Mouse (Mus musculus): ENCODE data around the gene Syce2. TPM values are rescaled to one million over a fixed set of nuclear protein-coding genes. Genes with fewer than 3 reads are reported as not detected.

The Syce2 gene
- polyA plus RNA-seq, 1 experiment from 2014 or later, result 23.0 TPM

DNA sequence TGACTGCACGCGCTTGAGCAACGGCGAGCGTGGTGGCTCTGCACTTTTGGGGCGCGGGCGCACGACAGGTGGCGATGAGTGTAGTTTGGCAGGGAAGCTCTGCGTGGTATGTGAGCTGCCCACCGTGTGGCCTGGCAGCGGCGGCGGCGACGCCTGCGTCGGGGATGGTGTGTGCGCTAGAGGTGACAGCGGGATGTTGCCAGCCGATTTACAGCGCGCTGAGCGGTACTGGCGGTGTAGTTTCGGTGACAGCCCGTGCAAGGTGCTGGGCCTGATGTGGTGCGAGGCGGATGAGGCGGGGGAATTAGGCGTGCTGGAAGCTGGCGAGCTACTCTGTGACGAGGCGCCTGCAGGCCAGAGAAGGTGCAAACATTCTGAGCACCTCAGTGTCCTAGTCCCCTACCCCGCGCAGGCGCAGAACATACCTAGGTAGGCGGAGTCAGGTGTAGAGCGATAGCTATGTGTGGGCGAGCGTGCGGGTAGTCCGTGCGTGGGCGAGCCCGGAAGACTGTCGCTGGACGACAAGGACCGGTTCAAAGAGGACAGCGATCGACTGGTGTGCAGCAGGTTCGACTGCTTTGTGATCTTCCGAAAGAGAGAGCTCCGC lies 41.1 kb downstream of the Syce2 start:
- H3K27ac ChIP-seq, result no peak overlapping the region

DNA sequence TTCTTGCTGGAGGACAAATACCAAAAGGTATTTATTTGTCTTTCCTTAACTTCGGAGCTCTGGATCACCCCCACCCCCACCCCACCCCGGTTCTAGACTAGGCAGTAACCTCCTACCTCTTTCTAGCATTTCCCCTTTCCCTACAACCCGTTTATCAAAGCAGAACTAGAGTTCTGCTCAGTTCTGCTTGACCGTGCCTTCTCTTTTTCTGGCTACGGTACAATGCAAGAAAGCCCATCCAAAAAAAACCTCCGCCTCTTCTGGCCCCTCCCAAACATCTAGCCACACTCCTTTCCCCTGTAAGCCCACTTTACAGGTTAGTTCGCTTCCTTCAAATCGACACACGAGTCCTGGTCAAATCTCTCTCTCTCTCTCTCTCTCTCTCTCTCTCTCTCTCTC lies 41.6 kb downstream of the Syce2 start:
- peak overlapping the region; percentile 27 for H3K9ac ChIP-seq
- no peak overlapping the region for H3K27ac ChIP-seq
- no peaks in the 10 kb centered on the region for H3K36me3 ChIP-seq
- H3K4me3 ChIP-seq, result peak overlapping the region; percentile 49
- 9% methylated on average over 9 of the region's 9 CpGs for WGBS
- H3K9me3 ChIP-seq (replicated peaks), result no peaks in the 10 kb centered on the region
- H3K4me1 ChIP-seq (replicated peaks), result peaks cover 24% of the 10 kb centered on the region
- no peak for ATAC-seq (replicated peaks; ENCODE audit: insufficient number of reproducible peaks, insufficient read depth, low FRiP score, low read depth)
- peaks cover 91% of the 10 kb centered on the region for H3K27me3 ChIP-seq
- peak overlapping the region; percentile 89 for H3K4me2 ChIP-seq

More for the DNA sequence above, 41.1 kb downstream of the Syce2 start:
- Histone ChIP-seq H3K4me1 (replicated peaks) (peaks cover 24% of the 10 kb centered on the region), H3K9ac (peak overlapping the region; percentile 27), H3K9me3 (replicated peaks) (no peaks in the 10 kb centered on the region), H3K27me3 (peaks cover 86% of the 10 kb centered on the region), H3K4me2 (peak overlapping the region; percentile 89), H3K36me3 (no peaks in the 10 kb centered on the region), H3K4me3 (peak overlapping the region; percentile 49)
- ATAC-seq (replicated peaks; ENCODE audit: insufficient number of reproducible peaks, insufficient read depth, low FRiP score, low read depth), result no peak
- WGBS, result under 1% methylated on average over 55 of the region's 55 CpGs

DNA sequence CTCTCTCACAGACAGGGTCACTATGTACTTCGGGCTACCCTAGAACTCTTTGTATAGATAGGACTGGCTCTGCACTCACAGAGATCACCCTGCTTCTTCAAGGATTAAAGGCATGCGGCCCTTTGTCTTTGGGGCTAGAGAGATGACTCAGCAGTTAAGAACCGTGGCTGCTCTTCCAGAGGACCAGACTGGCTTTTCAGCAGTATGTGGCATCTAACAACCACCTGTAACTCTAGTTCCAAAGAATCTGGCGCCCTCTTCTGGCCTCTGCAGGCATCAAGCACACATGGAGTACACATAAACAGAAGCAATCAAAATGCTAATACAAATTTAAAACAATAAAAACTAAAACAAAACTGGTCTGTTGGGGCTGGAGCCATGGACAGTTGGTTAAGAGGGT lies 42.0 kb downstream of the Syce2 start:
- Histone ChIP-seq H3K27me3 (peaks cover 93% of the 10 kb centered on the region), H3K27ac (no peak overlapping the region), H3K9me3 (replicated peaks) (no peaks in the 10 kb centered on the region), H3K4me2 (peak overlapping the region; percentile 89), H3K4me3 (no peak overlapping the region), H3K4me1 (replicated peaks) (peaks cover 19% of the 10 kb centered on the region), H3K9ac (no peak overlapping the region), H3K36me3 (no peaks in the 10 kb centered on the region)
- ATAC-seq (replicated peaks; ENCODE audit: insufficient number of reproducible peaks, insufficient read depth, low FRiP score, low read depth), result no peak
- WGBS, result 30% methylated on average over 4 of the region's 4 CpGs

DNA sequence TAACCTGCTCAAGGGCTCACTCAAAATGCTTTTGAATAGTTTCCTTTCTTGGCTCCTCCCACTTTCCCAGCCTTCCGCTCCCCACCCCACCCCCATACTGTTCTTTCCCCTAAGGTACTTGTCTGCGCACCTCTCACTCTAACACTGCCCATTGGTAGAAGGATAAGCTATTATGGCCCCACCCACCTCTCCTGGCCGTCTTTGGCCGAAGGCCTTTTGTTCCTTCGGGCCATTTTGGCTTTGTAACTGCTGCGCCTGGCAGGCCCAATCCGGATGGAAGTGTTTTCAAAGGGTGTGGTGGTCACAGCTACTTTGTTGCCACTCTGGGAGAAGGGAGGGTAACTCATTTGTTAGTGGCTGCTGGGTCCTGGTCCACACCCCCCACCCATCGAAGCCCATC lies 43.4 kb downstream of the Syce2 start:
- Histone ChIP-seq H3K4me2 (no peak overlapping the region), H3K36me3 (no peaks in the 10 kb centered on the region), H3K27ac (no peak overlapping the region), H3K4me1 (replicated peaks) (peaks cover 17% of the 10 kb centered on the region), H3K9me3 (replicated peaks) (no peaks in the 10 kb centered on the region), H3K4me3 (no peak overlapping the region), H3K27me3 (peaks cover 92% of the 10 kb centered on the region), H3K9ac (no peak overlapping the region)
- 82% methylated on average over 8 of the region's 8 CpGs for WGBS
- no peak for ATAC-seq (replicated peaks; ENCODE audit: insufficient number of reproducible peaks, insufficient read depth, low FRiP score, low read depth)

DNA sequence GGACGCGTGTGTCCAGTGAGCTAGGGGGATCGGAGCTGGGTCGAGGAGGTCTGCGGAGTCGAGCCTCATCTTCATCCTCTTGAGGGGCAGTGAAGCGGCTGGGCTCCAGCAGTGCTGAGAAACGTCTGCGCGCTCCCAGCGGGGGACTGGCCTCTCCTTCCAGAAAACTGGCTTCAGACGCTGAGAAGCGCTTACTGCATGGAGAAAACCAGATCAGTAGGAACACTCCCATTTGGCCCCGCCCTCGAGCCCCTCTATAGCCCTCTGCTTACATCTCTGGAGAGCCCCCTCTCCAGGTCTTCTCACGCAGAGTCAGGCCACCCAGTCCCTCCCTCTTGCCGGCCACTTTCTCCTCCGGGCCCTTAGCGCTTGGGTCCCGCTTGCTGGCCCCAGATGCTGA lies 45.9 kb downstream of the Syce2 start:
- Histone ChIP-seq H3K9me3 (replicated peaks) (no peaks in the 10 kb centered on the region), H3K36me3 (no peaks in the 10 kb centered on the region), H3K4me2 (no peak overlapping the region), H3K27ac (no peak overlapping the region), H3K9ac (no peak overlapping the region), H3K27me3 (peaks cover 79% of the 10 kb centered on the region), H3K4me3 (no peak overlapping the region), H3K4me1 (replicated peaks) (peaks cover 18% of the 10 kb centered on the region)
- no peak for ATAC-seq (replicated peaks; ENCODE audit: insufficient number of reproducible peaks, insufficient read depth, low FRiP score, low read depth)
- 26% methylated on average over 20 of the region's 20 CpGs for WGBS

DNA sequence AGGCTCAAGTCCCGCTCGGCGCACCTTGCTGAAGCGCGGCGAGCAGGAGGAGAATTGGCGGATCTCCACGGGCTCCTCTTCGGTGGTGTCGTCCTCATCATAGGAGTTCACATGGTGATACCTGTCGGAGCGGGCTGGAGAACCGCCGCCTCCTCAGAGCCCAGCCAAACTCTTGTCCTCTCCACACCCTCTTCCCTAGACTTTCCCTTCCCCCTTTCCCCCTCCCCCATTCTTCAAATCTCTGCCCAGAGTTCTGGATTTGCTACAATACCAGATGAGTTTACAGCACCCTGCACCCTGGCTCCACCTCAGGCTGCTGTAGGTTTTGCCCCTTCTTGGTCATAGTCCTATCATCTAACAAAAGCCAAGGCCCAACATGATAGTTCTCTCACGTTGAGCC lies 46.7 kb downstream of the Syce2 start:
- no peak overlapping the region for H3K4me3 ChIP-seq
- peaks cover 76% of the 10 kb centered on the region for H3K27me3 ChIP-seq
- no peaks in the 10 kb centered on the region for H3K36me3 ChIP-seq
- no peak for ATAC-seq (replicated peaks; ENCODE audit: insufficient number of reproducible peaks, insufficient read depth, low FRiP score, low read depth)
- 0 out of 2 replicates have a peak, but pooled peaks cover 10% of the 10 kb centered on the region for H3K4me1 ChIP-seq (replicated peaks)
- no peaks in the 10 kb centered on the region for H3K9me3 ChIP-seq (replicated peaks)
- WGBS, result 86% methylated on average over 15 of the region's 15 CpGs
- H3K4me2 ChIP-seq, result no peak overlapping the region
- no peak overlapping the region for H3K27ac ChIP-seq
- H3K9ac ChIP-seq, result no peak overlapping the region

DNA sequence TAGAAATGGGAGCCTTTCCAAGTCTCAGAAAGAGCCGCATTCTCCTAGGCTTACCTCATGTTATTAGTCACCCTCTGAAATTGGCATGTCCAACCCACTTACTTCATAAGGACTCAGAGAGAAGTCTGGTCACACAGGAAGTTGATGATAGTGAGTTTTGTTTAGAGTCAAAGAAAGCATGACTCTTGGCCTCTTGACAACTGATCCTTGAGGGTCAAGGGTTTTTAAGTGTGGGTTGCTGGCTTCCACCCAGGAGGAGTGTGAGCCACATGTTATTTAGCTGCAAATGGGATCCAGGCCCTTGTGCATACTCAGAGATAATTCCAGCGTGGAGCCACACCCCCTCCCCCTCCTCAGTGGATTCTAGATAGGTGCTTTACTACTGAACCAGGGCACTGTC lies 49.7 kb downstream of the Syce2 start:
- Histone ChIP-seq H3K36me3 (no peaks in the 10 kb centered on the region), H3K9ac (no peak overlapping the region), H3K4me1 (replicated peaks) (0 out of 2 replicates have a peak, but pooled peaks cover 10% of the 10 kb centered on the region), H3K4me3 (no peak overlapping the region), H3K9me3 (replicated peaks) (no peaks in the 10 kb centered on the region), H3K27me3 (peaks cover 69% of the 10 kb centered on the region), H3K4me2 (no peak overlapping the region), H3K27ac (no peak overlapping the region)
- ATAC-seq (replicated peaks; ENCODE audit: insufficient number of reproducible peaks, insufficient read depth, low FRiP score, low read depth), result 0 out of 2 replicates have a peak, but pooled peaks have one; percentile 51
- 32% methylated on average over 2 of the region's 2 CpGs for WGBS

DNA sequence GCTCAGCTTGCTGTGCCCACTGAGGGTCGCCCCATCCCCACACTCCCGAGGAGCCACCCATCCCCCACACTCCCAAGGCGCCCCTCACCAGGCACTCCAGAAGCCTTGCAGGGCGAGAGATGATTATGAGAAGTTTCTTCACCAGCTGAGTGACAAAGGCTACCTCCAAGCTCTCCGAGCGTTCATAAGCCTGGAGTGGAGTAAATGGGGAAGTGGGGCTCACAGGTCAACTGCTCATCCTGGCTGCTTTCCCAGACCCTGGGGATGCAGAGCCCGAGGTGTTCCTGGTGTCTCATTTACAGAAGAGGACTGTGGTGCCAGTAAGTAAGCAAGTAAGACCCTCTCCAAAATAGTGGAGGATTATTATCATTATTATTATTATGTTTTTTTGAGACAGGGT lies 53.6 kb downstream of the Syce2 start:
- no peaks in the 10 kb centered on the region for H3K36me3 ChIP-seq
- H3K27me3 ChIP-seq, result peaks cover 67% of the 10 kb centered on the region
- H3K9ac ChIP-seq, result no peak overlapping the region
- H3K4me2 ChIP-seq, result no peak overlapping the region
- H3K4me3 ChIP-seq, result no peak overlapping the region
- peaks cover 16% of the 10 kb centered on the region; the same call in 1 of the 2 replicates for H3K4me1 ChIP-seq (replicated peaks)
- no peaks in the 10 kb centered on the region for H3K9me3 ChIP-seq (replicated peaks)
- no peak for ATAC-seq (replicated peaks; ENCODE audit: insufficient number of reproducible peaks, insufficient read depth, low FRiP score, low read depth)
- H3K27ac ChIP-seq, result no peak overlapping the region
- WGBS, result 56% methylated on average over 7 of the region's 7 CpGs

DNA sequence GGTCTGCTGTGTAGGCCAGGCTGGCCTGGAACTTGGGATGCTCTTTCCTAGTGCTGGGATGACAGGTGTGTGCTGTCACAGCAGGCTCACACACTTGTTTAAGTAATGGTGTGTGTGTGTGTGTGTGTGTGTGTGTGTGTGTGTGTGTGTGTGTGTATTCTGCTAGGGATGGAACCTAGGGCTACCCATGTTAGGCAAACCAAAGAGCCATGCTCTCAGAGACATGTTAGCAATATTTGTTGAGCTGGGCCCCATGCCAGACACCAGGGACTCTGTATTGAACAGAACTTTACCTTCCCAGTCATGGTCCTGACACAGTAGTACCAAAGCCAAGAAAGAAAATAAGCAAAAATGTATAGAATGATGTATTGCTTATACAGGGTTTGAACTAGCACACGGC lies 55.6 kb downstream of the Syce2 start:
- Histone ChIP-seq H3K27me3 (peaks cover 78% of the 10 kb centered on the region), H3K4me1 (replicated peaks) (peaks cover 10% of the 10 kb centered on the region; the same call in 1 of the 2 replicates), H3K36me3 (no peaks in the 10 kb centered on the region), H3K4me2 (no peak overlapping the region), H3K9me3 (replicated peaks) (no peaks in the 10 kb centered on the region), H3K4me3 (no peak overlapping the region), H3K27ac (no peak overlapping the region), H3K9ac (no peak overlapping the region)
- WGBS, result 87% methylated on average over 1 of the region's 1 CpGs
- no peak for ATAC-seq (replicated peaks; ENCODE audit: insufficient number of reproducible peaks, insufficient read depth, low FRiP score, low read depth)

DNA sequence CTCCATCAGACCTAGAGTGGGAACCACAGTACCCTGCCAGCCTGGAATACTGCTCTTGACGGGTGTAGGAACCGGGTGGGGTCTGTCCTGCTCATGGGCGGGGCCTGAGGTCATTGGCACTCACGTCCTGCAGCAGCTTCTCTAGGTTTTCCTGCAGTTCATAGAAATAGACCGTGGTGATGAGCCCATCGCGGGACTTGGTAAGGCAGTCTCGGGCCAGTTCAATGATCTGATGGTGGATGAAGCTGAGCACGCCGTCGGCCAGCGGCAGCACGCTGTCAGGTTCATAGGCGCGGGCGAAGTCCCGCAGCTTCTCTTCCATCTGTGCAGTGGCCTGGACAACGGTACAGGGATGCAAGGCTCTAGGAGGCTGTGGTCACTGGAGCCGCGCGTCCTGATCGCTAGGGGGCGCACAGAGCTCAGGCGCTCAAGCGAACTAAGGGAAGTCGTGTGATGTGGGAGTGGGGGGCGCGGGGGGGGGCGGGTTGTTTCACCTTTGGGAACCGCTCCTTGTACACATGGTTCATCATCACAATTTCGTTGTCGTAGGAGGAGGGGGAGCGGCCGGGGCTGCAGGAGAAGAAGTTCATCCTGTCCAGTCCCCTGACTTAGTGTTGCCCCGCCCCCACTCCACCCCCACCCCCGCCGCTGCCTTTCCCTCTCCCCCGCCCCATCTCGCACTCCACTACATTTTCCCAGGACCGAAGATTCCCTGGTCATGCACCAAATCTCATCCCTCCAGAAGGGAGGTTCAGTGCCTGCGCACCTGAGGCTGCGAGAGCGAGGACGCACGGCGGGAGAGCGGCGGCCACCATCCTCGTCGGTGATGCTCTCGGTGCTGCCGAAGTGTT lies 56.8 kb downstream of the Syce2 start:
- WGBS, result 5% methylated on average over 50 of the region's 52 CpGs
- ATAC-seq (replicated peaks; ENCODE audit: insufficient number of reproducible peaks, insufficient read depth, low FRiP score, low read depth), result peak; percentile 21; the same call in 1 of the 2 replicates

DNA sequence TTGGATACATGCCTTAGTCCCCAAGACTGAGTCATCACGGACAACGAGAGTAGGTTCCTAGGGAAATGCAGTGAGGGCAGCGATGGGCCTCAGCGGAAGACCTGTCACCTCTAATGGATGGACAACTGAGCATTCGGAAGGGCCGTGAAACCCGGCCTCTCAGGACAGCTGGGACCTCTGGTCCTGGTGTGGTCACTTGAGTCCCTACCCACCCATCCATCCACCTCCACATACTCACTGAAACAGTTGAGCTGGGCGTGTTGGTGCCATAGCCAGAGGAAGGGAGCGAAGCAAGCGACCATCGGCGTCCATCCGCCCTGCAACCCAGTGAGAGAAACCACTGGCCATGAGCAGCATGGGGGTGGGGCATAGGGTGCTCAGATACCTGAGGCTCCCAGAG lies 58.7 kb downstream of the Syce2 start:
- H3K27ac ChIP-seq, result no peak overlapping the region
- no peak overlapping the region for H3K4me2 ChIP-seq
- no peak overlapping the region for H3K4me3 ChIP-seq
- WGBS, result 81% methylated on average over 13 of the region's 13 CpGs
- H3K36me3 ChIP-seq, result no peaks in the 10 kb centered on the region
- H3K4me1 ChIP-seq (replicated peaks), result peaks cover 10% of the 10 kb centered on the region; the same call in 1 of the 2 replicates
- peaks cover 81% of the 10 kb centered on the region for H3K27me3 ChIP-seq
- H3K9me3 ChIP-seq (replicated peaks), result no peaks in the 10 kb centered on the region
- H3K9ac ChIP-seq, result no peak overlapping the region
- ATAC-seq (replicated peaks; ENCODE audit: insufficient number of reproducible peaks, insufficient read depth, low FRiP score, low read depth), result no peak

More for the DNA sequence above, 56.8 kb downstream of the Syce2 start:
- H3K9me3 ChIP-seq (replicated peaks), result no peaks in the 10 kb centered on the region
- no peak overlapping the region for H3K9ac ChIP-seq
- H3K27me3 ChIP-seq, result peaks cover 79% of the 10 kb centered on the region
- H3K27ac ChIP-seq, result no peak overlapping the region
- H3K4me1 ChIP-seq (replicated peaks), result peaks cover 10% of the 10 kb centered on the region; the same call in 1 of the 2 replicates
- no peaks in the 10 kb centered on the region for H3K36me3 ChIP-seq
- H3K4me2 ChIP-seq, result peak overlapping the region; percentile 66
- peak overlapping the region; percentile 32 for H3K4me3 ChIP-seq

Measured in heart, embryonic 15.5 days (tissue).